Mouse (Mus musculus) midbrain, embryonic 15.5 days (tissue): ENCODE measurements around the gene Gpr152. TPM values are rescaled to one million over a fixed set of nuclear protein-coding genes. Genes with fewer than 3 reads are reported as not detected.

Source experiments
- ATAC-seq: fragments of 200-750 bp; cut with Nextera tagmentation; replicated peaks from 2 replicates; pipeline ENCODE4 v1.8.0; 2017; ENCODE audit warnings: moderate TSS enrichment
- H3K27ac ChIP-seq: fragments of 300-500 bp; sonication (generic); 2 replicates; pipeline ENCODE4 v1.5.1; 2015; ENCODE audit warnings: mild to moderate bottlenecking, inconsistent platforms
- H3K27me3 ChIP-seq: fragments of 300-500 bp; sonication (generic); replicated peaks from 2 replicates; pipeline ENCODE4 v1.6.1; 2015; ENCODE audit warnings: inconsistent platforms
- H3K36me3 ChIP-seq: fragments of 300-500 bp; sonication (generic); replicated peaks from 2 replicates; pipeline ENCODE4 v1.6.1; 2015; ENCODE audit warnings: inconsistent platforms
- H3K4me1 ChIP-seq: fragments of 300-500 bp; sonication (generic); 2 replicates; pipeline ENCODE4 v1.6.1; 2015; ENCODE audit warnings: inconsistent platforms
- H3K4me2 ChIP-seq: fragments of 300-500 bp; sonication (generic); 2 replicates; pipeline ENCODE4 v1.6.1; 2015; ENCODE audit warnings: inconsistent platforms, mild to moderate bottlenecking, moderate library complexity
- H3K4me3 ChIP-seq: fragments of 300-500 bp; sonication (generic); 2 replicates; pipeline ENCODE4 v1.5.1; 2015; ENCODE audit warnings: mild to moderate bottlenecking, inconsistent platforms
- H3K9ac ChIP-seq: fragments of 300-500 bp; sonication (generic); 2 replicates; pipeline ENCODE4 v1.6.1; 2015; ENCODE audit warnings: mild to moderate bottlenecking, inconsistent platforms
- H3K9me3 ChIP-seq: fragments of 300-500 bp; sonication (generic); 2 replicates; pipeline ENCODE4 v1.6.1; 2016; ENCODE audit warnings: inconsistent platforms
- WGBS: fragments of 180-500 bp; shearing (Covaris S2); methylation state at CpG from one replicate; pipeline ENCODE4 v1.1.7; 2015; ENCODE audit warnings: mixed read lengths; 5-methylcytosine and 5-hydroxymethylcytosine counted together
- polyA plus RNA-seq: library from polyadenylated mRNA; unstranded; fragments of >200 nt; fragmentation: Nextera tagmentation; extraction: Ambion mirVana; gene quantifications from 2 replicates; pipeline ENCODE4 v1.2.1, GENCODE M21; 2015

Gene Gpr152
- polyA plus RNA-seq, 1 experiment from 2014 or later, result 0.04 TPM

DNA sequence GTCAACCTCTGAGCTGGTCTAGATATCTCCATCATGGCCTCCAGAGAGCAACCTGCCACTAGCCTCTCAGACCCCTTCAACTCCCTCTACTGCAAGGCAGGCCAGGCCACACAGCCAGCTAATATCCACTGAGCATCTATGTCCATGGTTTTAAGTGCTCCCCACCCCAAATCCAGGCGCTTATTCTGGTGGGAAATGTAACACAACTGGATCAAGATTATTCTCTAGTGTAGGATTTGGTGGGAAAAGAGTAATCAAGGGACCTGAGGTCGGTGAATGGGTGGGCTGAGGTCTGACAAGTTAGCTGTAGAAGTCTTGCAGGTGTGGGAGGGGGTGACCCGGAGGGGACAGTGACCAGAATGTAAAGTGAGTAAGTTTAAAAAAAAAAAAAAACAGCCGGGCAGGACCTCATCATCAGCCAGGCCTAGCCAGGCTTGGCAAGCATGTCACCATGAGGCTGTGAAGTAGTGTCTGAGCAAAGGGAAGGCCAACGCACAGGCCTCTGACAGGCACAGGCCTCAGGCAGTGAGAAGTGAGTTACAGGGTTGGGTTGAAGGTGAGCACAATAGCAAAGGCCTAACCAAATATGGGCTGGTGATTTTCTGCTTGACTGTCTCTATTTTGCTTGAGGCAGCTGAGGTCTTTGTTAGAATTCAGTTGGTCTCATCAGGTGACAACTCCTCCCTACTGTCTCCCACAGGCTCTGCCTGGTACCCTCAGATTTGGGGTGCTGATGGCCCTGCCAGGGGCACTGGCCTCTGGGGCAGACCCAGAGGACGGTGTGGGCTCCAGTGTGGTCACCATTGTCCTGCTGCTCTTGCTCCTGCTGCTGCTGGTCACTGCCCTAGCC, 15.9 kb downstream of the Gpr152 start:
- Histone ChIP-seq H3K4me3 (no peak overlapping the region), H3K27ac (no peak overlapping the region), H3K9ac (no peak overlapping the region), H3K36me3 (peaks cover 37% of the 10 kb centered on the region), H3K4me1 (no peaks in the 10 kb centered on the region), H3K4me2 (no peak overlapping the region), H3K27me3 (no peaks in the 10 kb centered on the region), H3K9me3 (no peaks in the 10 kb centered on the region)
- WGBS, result 70% methylated on average over 6 of the region's 6 CpGs
- ATAC-seq, result no peak

DNA sequence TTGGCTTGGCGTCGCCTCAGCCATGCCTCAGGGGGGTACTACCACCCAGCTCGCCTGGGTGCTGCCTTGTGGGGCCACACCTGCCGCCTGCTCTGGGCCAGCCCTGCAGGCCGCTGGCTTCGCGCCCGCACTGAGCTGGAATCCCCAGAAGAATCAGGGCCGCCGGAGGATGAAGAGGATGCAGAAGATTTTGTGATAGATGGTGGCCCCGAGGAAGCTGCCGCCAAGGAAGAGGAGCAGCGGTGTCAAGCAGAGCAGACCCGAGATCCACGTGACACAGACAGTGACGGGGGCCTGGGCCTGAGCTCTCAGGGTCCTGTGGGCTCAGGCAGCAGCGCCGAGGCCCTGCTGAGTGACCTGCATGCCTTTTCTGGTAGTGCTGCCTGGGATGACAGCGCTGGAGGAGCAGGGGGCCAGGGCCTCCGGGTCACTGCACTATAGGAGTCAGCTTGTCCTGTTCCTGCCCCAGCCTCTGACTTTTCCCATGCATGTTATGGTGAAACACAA, 16.5 kb downstream of the Gpr152 start:
- Histone ChIP-seq H3K4me3 (no peak overlapping the region), H3K27ac (no peak overlapping the region), H3K9ac (no peak overlapping the region), H3K9me3 (no peaks in the 10 kb centered on the region), H3K27me3 (no peaks in the 10 kb centered on the region), H3K4me1 (no peaks in the 10 kb centered on the region), H3K36me3 (peaks cover 37% of the 10 kb centered on the region), H3K4me2 (no peak overlapping the region)
- 69% methylated on average over 20 of the region's 20 CpGs for WGBS
- ATAC-seq, result no peak

- no peaks in the 10 kb centered on the region for H3K27me3 ChIP-seq
- no peak overlapping the region for H3K4me3 ChIP-seq
- H3K9me3 ChIP-seq, result no peaks in the 10 kb centered on the region
- WGBS, result 86% methylated on average over 12 of the region's 12 CpGs
- no peak overlapping the region for H3K9ac ChIP-seq
- peaks cover 2% of the 10 kb centered on the region for H3K4me1 ChIP-seq
- no peak for ATAC-seq
- H3K36me3 ChIP-seq, result peaks cover 37% of the 10 kb centered on the region
- no peak overlapping the region for H3K27ac ChIP-seq
- no peak overlapping the region for H3K4me2 ChIP-seq
These were observed 17.2 kb downstream of the Gpr152 start for GRCm38 (mm10) chr19:4156771-4157170.

DNA sequence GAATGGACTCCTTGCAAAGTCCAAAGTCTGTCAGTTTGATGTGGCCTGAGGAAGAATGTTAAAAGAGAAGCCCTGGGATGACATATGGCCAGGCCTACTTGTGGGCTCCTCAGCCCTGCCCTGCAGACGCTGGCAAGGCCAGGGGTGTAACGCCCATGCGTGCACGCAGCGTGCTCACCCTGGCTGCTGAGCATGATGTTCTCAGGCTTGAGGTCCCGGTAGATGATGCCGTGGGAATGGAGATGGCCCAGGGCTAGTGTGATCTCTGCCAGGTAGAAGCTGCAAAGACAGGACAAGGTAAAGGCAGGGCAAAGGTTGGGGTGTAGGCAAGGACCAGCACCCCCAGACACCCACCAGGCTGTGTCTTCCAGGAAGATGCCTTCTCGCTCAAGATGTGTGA, 19.5 kb downstream of the Gpr152 start:
- H3K9ac ChIP-seq, result no peak overlapping the region
- H3K4me2 ChIP-seq, result no peak overlapping the region
- 96% methylated on average over 8 of the region's 8 CpGs for WGBS
- peaks cover 37% of the 10 kb centered on the region for H3K36me3 ChIP-seq
- H3K9me3 ChIP-seq, result no peaks in the 10 kb centered on the region
- H3K4me1 ChIP-seq, result peaks cover 19% of the 10 kb centered on the region
- no peaks in the 10 kb centered on the region for H3K27me3 ChIP-seq
- no peak for ATAC-seq
- H3K27ac ChIP-seq, result no peak overlapping the region
- H3K4me3 ChIP-seq, result no peak overlapping the region

DNA sequence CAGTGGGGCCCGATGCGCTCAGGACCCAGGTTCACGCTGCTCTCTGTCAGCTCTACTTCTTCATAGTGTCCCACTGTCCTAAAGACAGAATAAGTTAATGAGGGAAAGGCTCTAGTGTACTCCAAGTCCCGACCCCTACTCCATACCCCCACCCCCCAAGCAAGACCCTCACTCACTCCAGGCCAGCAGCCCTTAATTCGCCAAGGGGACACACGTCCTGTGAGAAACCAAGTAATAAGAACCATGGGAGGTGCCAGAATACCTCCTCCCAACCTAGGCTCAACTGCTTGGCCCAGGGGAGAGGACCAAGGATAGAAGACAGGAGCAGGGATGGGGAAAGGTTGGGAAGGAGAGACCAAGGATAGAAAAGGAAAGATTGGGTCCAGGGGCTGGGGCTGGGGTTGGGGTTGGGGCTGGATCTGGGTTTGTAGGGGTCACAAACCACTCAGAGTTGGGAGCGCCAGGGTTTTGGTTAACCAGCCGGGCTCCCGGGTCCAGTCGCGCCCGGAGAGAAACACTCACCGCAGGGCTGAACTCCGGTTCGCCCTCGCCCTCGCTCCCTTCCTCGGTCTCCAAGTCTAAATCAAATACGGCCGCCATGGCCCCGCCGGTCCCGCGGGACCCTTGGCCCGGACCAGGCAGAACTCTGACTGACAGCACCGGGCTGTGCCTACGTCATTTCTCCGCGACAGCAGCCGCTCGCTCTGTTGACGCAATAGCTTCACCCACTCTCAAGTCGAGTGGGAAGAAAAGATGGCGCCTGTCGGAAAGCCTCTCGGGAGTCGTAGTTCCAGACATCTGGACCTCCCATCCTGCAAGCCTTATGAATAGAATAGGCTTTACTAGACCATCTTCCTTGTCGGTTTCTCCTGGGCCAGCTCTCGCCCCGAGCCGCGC, 23.3 kb downstream of the Gpr152 start, which contains the start of gene Rps6kb2:
Rps6kb2 (minus strand) TSS at position 709 of the 897 bp plus-strand sequence.
- Histone ChIP-seq H3K4me1 (peaks cover 21% of the 10 kb centered on the region), H3K4me3 (peak within 1 kb of the TSS; percentile 66), H3K27me3 (no peaks in the 10 kb centered on the region), H3K27ac (peak within 1 kb of the TSS; percentile 84), H3K36me3 (peaks cover 18% of the 10 kb centered on the region), H3K9ac (peak within 1 kb of the TSS; percentile 70), H3K4me2 (peak within 1 kb of the TSS; percentile 92), H3K9me3 (no peaks in the 10 kb centered on the region)
- ATAC-seq, result peak; percentile 89
- WGBS, result 6% methylated on average over 42 of the region's 42 CpGs

- peaks cover 15% of the 10 kb centered on the region for H3K36me3 ChIP-seq
- peaks cover 21% of the 10 kb centered on the region for H3K4me1 ChIP-seq
- H3K9me3 ChIP-seq, result no peaks in the 10 kb centered on the region
- peak; percentile 18 for ATAC-seq
- peak overlapping the region; percentile 70 for H3K9ac ChIP-seq
- H3K4me2 ChIP-seq, result peak overlapping the region; percentile 92
- peak overlapping the region; percentile 84 for H3K27ac ChIP-seq
- 31% methylated on average over 4 of the region's 4 CpGs for WGBS
- peak overlapping the region; percentile 66 for H3K4me3 ChIP-seq
- H3K27me3 ChIP-seq, result no peaks in the 10 kb centered on the region
These were observed 23.9 kb downstream of the Gpr152 start for GRCm38 (mm10) chr19:4163543-4163887.

- no peak for ATAC-seq
- no peak overlapping the region for H3K9ac ChIP-seq
- WGBS, result 84% methylated on average over 3 of the region's 3 CpGs
These were observed 24.5 kb downstream of the Gpr152 start for GRCm38 (mm10) chr19:4164100-4164499.

GRCm38 (mm10) chr19:4164721-4165120, 25.1 kb downstream of the Gpr152 start:
- Histone ChIP-seq H3K27ac (no peak overlapping the region), H3K9me3 (no peaks in the 10 kb centered on the region), H3K9ac (no peak overlapping the region), H3K4me1 (peaks cover 22% of the 10 kb centered on the region), H3K4me2 (no peak overlapping the region), H3K36me3 (peaks cover 7% of the 10 kb centered on the region; the same call in 1 of the 2 replicates), H3K4me3 (no peak overlapping the region), H3K27me3 (no peaks in the 10 kb centered on the region)
- ATAC-seq, result no peak
- 69% methylated on average over 2 of the region's 2 CpGs for WGBS

More at GRCm38 (mm10) chr19:4164100-4164499, 24.5 kb downstream of the Gpr152 start:
- Histone ChIP-seq H3K4me3 (no peak overlapping the region), H3K4me1 (peaks cover 21% of the 10 kb centered on the region), H3K4me2 (no peak overlapping the region), H3K27me3 (no peaks in the 10 kb centered on the region), H3K27ac (0 out of 2 replicates have a peak overlapping the region, but pooled peaks have one; percentile 84), H3K9me3 (no peaks in the 10 kb centered on the region), H3K36me3 (peaks cover 9% of the 10 kb centered on the region)

- Histone ChIP-seq H3K4me2 (no peak overlapping the region), H3K9ac (no peak overlapping the region), H3K27me3 (no peaks in the 10 kb centered on the region), H3K9me3 (no peaks in the 10 kb centered on the region), H3K4me1 (peaks cover 26% of the 10 kb centered on the region), H3K4me3 (no peak overlapping the region), H3K27ac (no peak overlapping the region), H3K36me3 (no peaks in the 10 kb centered on the region)
- WGBS, result 75% methylated on average over 9 of the region's 9 CpGs
- ATAC-seq, result no peak
These were observed 27.3 kb downstream of the Gpr152 start for GRCm38 (mm10) chr19:4166678-4167476.

DNA sequence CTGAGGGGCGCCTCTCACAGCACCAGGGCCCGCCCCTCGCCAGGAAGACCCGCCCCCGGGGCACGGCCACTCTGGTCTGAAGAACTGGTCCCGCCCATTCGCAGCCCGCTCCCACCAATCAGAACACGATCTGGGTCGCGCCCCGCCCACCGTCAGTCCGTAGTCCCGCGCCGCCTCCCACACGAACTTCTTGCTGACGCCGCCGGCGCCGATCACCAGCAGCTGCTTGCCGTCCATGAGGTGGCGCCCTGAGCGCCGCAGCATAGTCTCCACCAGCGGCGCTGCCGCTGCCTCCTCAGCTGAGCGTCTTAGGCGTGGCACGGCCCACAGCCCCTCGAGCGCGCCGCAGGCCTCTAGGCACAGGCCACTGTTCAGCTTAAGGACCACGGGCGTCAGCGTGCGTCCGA, 29.8 kb downstream of the Gpr152 start:
- peak overlapping the region; percentile 77 for H3K4me2 ChIP-seq
- no peaks in the 10 kb centered on the region for H3K9me3 ChIP-seq
- peak overlapping the region; percentile 70 for H3K9ac ChIP-seq
- H3K4me1 ChIP-seq, result peaks cover 8% of the 10 kb centered on the region
- under 1% methylated on average over 43 of the region's 43 CpGs for WGBS
- ATAC-seq, result peak; percentile 94
- no peaks in the 10 kb centered on the region for H3K36me3 ChIP-seq
- H3K27me3 ChIP-seq, result no peaks in the 10 kb centered on the region
- peak overlapping the region; percentile 92 for H3K27ac ChIP-seq
- H3K4me3 ChIP-seq, result peak overlapping the region; percentile 45

DNA sequence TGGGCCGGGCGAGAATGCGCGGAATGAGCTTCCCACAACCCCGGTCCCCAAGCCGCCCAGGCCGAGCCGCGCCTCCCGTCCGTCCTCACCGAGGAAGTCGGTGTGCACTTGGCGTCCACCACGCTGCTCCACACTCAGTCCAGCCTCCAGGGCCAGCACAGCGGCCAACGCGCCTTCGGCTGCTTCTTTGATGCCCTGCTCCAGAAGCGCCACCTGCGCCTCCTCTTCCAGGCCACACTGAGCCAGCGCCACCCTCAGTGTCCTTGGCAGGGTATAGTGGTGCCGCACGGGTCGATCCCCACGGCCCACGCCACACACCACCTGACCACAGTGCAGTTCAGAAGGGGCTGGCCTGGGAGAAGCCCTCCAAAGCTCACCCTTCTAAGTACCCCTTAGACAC, 30.2 kb downstream of the Gpr152 start:
- Histone ChIP-seq H3K4me3 (peak overlapping the region; percentile 45), H3K4me2 (peak overlapping the region; percentile 77), H3K36me3 (no peaks in the 10 kb centered on the region), H3K9me3 (no peaks in the 10 kb centered on the region), H3K27ac (peak overlapping the region; percentile 92), H3K27me3 (no peaks in the 10 kb centered on the region), H3K9ac (peak overlapping the region; percentile 70), H3K4me1 (peaks cover 8% of the 10 kb centered on the region)
- peak; percentile 63 for ATAC-seq
- WGBS, result 3% methylated on average over 27 of the region's 27 CpGs
